Mouse (Mus musculus): Measurements from ENCODE around the gene Agpat1.

DNA sequence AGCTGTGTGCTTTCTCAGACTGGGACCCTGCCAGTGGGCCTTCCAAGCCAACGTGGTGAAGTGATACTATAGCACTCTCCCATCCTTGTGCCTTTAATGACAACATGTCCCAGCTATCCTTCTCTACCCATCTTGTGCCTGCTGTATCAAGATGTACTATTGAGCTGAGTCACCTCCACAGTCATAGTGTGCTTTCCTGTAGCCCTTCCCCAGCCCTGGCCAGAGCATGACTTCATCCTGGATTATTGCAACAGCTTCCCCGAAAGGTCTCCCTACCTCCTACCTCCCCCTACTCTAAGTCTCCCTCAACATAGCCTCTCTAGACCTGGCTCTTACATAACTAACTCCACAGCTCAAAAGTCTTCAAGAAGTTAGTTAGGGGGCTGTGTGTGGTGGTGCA is 31.6 kb downstream of the Agpat1 start:
- TF ChIP-seq CTCF (IDR thresholded peaks at IDR 0.05; ENCODE audit: low read depth) = no peak
- TF ChIP-seq EP300 (IDR thresholded peaks at IDR 0.05; ENCODE audit: low read depth) = no peak
